Mouse (Mus musculus) ovary, postnatal 36 days (tissue): ENCODE data around the gene Olfr1440.

Experiments
- DNase-seq: peaks from one replicate; pipeline ENCODE4 v3.0.0; 2022; ENCODE audit warnings: low spot score, mixed read lengths

Gene Olfr1440

DNA sequence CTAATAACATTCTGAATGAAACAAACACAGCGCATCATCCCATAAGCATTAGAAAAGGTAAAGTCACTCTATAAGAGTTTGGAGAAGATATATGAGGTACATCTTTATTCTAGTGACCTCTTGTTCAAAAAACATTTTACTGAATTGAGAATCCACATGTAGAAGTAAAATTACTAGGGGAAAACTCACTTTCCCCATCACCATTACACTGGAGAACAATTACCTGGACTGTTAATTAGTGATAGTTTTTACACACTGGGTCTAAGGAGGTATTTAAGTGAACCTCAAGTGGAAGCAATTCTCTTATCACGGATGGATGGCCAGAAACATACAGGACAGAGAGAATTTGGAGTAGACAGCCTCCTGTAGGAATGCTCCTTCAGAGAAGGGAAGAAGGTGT is at the start of gene Olfr1440:
Olfr1440 (plus strand) TSS at position 301 of the 400 bp plus-strand sequence.
- no peak for DNase-seq

DNA sequence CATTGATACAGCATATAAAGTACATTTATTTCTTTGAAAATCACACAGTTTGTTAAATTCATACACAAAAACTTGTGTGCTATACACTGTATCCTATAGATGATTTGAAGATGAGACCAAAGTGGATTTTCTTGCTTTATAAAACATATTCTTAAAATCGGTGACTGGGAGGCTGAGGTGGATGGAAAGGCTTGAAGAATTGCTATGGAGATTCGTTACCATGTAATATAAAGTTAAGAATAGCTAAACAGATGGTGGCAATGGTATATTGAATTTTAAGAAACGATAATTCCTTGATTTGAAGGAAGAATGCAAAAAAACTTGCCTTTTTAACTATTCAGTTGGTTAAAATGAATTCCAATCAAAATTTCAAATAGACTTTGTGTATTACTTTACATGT is 14.1 kb upstream of the Olfr1440 start:
- DNase-seq = no peak

DNA sequence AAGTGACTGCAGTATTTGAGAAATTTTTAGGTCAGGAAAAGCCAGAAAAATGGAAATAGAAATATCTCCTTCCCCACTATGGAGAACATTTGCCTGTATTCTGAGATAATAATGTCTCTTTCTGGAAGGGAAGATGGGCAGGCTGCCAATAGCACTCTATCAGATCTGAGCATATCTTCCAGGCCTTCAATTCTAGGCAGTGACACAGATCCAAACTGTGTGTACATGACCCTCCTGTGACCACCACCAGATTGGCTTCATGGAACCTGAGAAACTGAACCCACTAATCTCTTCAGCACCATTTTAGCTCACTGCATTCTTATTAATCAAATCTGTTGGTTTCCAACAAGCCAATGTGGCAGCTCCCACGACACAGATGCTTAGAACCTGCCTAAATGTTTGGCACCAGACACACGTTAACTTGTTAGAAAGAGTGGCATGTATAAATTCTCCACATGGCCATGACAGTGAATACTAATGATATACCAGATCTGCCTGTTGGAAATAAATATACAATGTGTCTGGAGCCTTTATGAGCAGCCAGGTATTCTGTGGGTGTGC is 12.5 kb upstream of the Olfr1440 start:
- DNase-seq = no peak

DNA sequence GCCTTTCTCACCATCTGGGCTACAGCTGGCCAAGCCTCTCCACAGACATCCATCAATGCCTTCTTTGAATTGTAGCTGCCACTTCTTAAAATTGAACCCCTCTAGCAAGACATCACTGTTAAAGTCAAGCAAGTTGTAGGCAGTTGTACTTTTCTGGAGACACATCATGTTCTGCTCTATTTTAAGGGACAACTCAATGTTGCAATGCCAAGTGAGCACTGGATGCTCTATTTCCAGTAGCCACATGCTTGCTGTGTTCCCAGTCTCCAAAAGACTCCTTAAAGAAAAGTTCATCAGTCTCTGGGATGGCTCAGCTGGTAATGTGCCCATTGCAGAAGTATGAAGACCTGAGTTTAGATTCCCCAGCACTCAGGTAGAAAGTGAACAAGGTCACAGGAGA is 26.7 kb downstream of the Olfr1440 start:
- no peak for DNase-seq

GRCm38 (mm10) chr19:12417361-12417760 is 30.3 kb downstream of the Olfr1440 start, which contains the start of gene Olfr1441:
Gene Olfr1441 (plus strand): TSS chr19:12417433.
- DNase-seq = no peak

DNA sequence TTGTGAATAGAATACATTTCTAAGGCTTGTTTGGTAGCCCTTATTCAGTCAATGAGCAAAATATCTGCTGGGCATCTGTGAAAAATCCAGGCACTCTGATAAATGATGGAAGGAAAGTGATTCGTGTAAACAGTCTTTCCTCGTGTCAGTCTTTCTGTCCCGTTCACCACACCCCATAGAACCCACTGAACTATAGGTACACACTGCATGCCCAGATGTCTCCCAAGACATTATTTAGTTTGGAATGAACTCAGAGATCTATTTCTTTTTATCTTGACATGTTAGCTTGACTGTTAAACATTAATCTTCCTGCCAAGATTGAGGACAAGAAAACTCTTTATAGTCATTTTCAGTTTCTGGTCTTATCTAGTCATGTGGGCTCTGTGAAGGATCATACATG is 31.2 kb downstream of the Olfr1440 start:
- DNase-seq = no peak

DNA sequence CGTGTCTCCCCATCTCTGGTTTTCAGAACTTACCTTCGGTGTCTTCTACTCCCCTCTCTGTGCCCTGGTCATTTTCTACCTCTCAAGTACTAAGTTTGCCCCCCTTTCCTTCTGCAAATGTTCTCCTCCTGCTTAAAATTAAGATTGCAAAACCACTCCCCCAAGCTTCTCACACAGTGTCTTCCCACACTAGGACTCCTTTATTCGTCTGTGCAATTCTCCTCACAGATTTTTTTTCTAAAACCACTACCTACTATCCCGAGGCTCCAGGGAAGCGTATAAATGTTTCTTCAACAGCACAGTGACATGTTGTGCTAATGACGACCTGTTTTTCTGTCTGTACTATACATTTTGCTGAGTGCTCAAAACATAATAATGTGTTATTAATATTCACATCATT is 33.5 kb downstream of the Olfr1440 start:
- DNase-seq = no peak

GRCm38 (mm10) chr19:12421680-12422079 is 34.6 kb downstream of the Olfr1440 start:
- no peak for DNase-seq

DNA sequence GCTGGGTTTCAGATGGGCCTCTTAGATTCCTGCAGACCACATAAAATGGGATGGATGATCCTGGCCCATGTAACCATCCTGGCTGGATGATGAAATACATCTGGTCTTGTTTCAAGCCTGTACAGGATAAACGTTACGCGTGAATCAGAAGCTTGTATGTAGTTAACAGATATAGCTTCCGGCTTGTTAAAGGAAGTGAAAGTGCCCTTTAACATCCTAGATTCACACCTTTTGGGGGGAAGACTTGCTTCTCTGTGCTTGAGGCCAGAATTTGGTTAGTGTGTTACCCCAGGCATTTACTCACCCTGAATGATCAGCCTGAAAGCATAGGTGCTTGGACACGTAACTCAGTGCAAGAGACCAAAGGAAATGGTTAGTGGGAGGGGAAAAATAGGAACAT is 40.0 kb downstream of the Olfr1440 start:
- no peak for DNase-seq

DNA sequence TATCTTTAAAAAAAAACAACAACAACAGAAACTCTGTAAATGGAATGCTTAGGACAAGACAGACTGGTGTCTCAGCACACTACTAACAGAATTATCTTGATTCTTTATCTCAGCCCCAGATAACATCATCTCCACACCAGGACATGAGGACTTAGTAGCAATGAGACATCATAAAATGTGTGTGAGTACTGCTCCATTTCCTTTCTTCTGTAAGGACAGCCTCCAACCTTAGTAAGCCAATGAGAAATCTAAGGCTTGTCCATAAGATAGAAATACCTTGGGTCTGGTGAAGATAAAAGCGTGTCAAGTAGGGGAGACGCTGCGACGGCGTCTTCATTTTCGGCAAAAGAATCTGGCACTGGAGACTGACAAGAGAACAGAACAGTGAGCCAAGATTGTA is 40.5 kb downstream of the Olfr1440 start, which contains the start of gene Pfpl:
Pfpl (plus strand) TSS at position 301 of the 400 bp plus-strand sequence.
- DNase-seq = no peak

GRCm38 (mm10) chr19:12433033-12433432 is 46.0 kb downstream of the Olfr1440 start:
- DNase-seq = no peak

DNA sequence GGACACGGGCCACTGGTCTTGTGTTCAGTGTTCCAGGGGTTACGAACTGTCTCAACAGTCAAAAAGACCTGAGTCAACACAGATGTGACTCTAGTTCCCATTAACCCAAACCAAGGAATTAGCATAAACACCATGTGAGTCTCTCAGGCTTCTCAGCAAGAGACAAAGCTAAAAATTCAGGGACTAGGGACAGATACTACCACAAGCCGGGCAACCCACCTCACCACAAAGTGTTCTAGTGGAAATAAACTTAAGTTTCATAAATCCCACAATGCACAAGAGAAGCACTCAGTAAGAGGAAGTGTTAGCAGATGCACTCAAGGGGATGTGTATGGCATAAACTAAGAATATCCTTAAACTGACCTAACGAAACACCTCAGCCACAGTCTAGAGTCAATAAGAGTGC is 47.9 kb downstream of the Olfr1440 start:
- no peak for DNase-seq

- no peak for DNase-seq
These were observed 48.9 kb downstream of the Olfr1440 start for GRCm38 (mm10) chr19:12435750-12436524.

GRCm38 (mm10) chr19:12439581-12439980 is 52.5 kb downstream of the Olfr1440 start:
- DNase-seq = no peak

DNA sequence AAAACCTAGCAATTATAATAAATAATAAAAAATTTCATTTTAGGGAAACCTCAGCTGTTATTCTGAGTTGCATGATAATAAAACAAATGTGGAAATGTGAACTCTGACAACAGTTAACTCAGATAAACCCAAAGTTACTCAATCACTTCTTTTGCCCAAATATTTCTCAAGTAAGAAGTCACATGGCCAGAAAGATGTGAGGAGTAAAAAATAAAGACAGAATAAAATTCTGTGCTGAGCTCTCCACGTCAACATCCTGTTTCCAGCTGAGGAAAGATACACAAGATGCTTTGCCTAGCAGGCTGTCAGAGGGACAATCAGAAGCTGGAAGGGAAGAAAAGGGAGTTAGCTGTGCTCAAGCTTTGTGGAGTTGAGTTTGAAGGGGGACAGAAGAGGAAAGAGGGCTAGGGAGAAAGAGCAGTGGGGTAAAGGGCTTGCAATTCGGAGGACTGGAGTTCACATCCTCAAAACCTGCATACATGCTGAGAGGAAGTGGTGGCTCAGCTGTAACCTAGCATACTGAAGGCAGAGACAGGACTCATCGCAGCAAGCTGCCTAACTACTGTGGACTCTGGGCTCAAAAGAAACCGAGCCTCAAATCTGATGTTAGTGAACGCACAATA is 53.1 kb downstream of the Olfr1440 start:
- no peak for DNase-seq

GRCm38 (mm10) chr19:12442560-12442959 is 55.5 kb downstream of the Olfr1440 start:
- DNase-seq = no peak

GRCm38 (mm10) chr19:12445014-12445413 is 57.9 kb downstream of the Olfr1440 start:
- DNase-seq = no peak
